Mouse (Mus musculus) mouse embryonic stem cell (cell line): ENCODE measurements around the gene Psme1.

Experiments
- in situ Hi-C, 2 experiments: fragments of 300-500 bp; cut with MboI; formaldehyde crosslinking; loops; 1 replicate in 1 of 2; 3 replicates in 1 of 2; pipeline ENCODE4 v1.14.3; 2019 to 2020; ENCODE audit warnings: low sequenced_read_pairs in 2 of 2, low pct_unique_long_range_greater_than_20kb in 1 of 2, mixed read lengths in 1 of 2; ENCODE audit not compliant: unreplicated experiment in 1 of 2

Gene Psme1

DNA sequence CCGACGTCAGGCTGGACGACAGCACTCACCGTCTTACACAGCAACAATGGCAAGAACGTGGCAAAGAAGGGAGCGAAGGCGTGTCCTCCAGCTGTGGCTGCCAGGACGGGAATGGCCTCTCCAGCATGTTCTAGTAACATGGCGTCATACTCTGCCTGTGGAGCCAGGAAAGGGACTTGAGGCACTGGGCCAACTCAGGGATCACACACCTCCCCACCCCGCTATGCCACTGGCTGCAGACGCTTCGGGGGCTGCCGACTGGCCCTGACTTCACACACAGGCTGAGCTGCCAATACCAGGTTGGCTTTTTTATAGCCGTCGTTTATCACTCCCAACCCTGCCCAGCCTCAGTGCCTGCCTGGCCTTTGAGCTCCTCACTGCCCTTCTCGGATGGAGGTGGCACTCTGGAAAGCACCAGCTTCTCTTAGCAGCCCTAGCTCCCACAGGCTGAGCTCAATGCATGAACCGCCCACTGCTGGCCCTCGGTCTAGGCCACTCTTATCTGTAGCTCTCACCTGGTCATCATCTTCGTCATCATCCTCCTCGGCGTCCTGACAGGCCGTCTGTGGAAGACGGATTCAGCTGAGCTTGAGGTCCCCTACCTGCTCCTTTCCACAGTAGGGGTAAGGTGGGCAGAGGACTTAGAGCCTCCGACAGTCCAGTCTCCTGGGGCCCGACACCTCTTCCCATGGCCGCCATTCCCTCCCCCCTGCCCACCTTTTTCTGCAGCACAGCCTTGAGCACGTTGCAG, 50.3 kb downstream of the Psme1 start:
- in situ Hi-C loops: no loop called here

DNA sequence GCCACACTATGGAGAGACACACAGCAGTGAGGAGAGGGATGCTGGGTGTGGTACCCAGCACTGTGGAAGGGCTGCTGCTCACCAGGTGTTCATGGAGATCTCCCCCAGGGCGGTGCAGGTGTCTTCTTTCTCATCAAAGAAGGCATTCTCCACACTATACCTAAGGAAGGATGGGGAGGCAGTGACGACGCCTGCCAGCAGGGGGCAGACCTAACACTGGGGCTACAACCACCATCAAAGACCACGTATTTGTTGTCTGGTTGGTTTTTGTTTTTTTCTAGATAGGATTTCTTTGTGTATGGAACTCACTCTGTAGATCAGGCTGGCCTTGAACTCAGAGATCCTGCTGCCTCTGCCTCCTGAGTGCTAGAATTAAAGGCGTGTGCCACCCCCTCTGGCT, 51.4 kb downstream of the Psme1 start:
- in situ Hi-C loops: no loop called here
